Mouse (Mus musculus) intestine, embryonic 15.5 days (tissue): ENCODE measurements around the gene Slc35g3. TPM values are rescaled to one million over a fixed set of nuclear protein-coding genes. Genes with fewer than 3 reads are reported as not detected.
A peak's percentile ranks its signal among the peaks of the same experiment; 100 is the strongest.

Source experiments
- ATAC-seq: fragments of 200-750 bp; cut with Nextera tagmentation; 2 replicates; pipeline ENCODE4 v1.8.0; 2017; ENCODE audit warnings: moderate TSS enrichment, moderate library complexity
- H3K27ac ChIP-seq: fragments of 300-500 bp; sonication (generic); 2 replicates; pipeline ENCODE4 v1.5.1; 2015; ENCODE audit warnings: mild to moderate bottlenecking, inconsistent platforms
- H3K27me3 ChIP-seq: fragments of 300-500 bp; sonication (generic); replicated peaks from 2 replicates; pipeline ENCODE4 v1.6.1; 2015; ENCODE audit warnings: inconsistent platforms
- H3K36me3 ChIP-seq: fragments of 300-500 bp; sonication (generic); 2 replicates; pipeline ENCODE4 v1.6.1; 2015; ENCODE audit warnings: inconsistent platforms
- H3K4me1 ChIP-seq: fragments of 300-500 bp; sonication (generic); replicated peaks from 2 replicates; pipeline ENCODE4 v1.6.1; 2015; ENCODE audit warnings: inconsistent platforms
- H3K4me2 ChIP-seq: fragments of 300-500 bp; sonication (generic); replicated peaks from 2 replicates; pipeline ENCODE4 v1.6.1; 2015; ENCODE audit warnings: mild to moderate bottlenecking, inconsistent platforms
- H3K4me3 ChIP-seq: fragments of 300-500 bp; sonication (generic); replicated peaks from 2 replicates; pipeline ENCODE4 v1.5.1; 2015; ENCODE audit warnings: inconsistent platforms
- H3K9ac ChIP-seq: fragments of 300-500 bp; sonication (generic); 2 replicates; pipeline ENCODE4 v1.6.1; 2015; ENCODE audit warnings: inconsistent platforms
- H3K9me3 ChIP-seq: fragments of 300-500 bp; sonication (generic); 2 replicates; pipeline ENCODE4 v1.6.1; 2016; ENCODE audit warnings: inconsistent platforms
- WGBS: fragments of 180-500 bp; shearing (Covaris S2); methylation state at CpG from one replicate; pipeline ENCODE4 v1.1.7; 2015; 5-methylcytosine and 5-hydroxymethylcytosine counted together
- polyA plus RNA-seq: library from polyadenylated mRNA; unstranded; fragments of >200 nt; fragmentation: Nextera tagmentation; extraction: Ambion mirVana; gene quantifications from 2 replicates; pipeline ENCODE4 v1.2.1, GENCODE M21; 2015

Gene Slc35g3
- polyA plus RNA-seq, 1 experiment from 2014 or later: 0.15 TPM

DNA sequence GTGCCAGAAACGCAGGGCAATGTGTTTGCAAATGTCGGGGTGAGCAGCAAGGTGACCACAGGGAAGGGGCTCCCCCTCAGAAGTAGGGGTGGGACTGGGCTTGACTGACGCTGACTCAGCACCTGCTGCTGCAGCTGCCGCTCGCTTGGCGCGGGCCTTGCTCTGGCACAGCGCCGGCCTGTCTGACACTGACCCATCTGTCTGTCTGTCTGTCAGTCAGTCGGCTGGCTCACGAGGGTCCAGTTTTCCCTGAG lies 38.3 kb upstream of the Slc35g3 start:
- Histone ChIP-seq H3K27ac (peak overlapping the region; percentile 64; the same call in 1 of the 2 replicates), H3K36me3 (no peaks in the 10 kb centered on the region), H3K4me1 (peaks cover 57% of the 10 kb centered on the region), H3K27me3 (peaks cover 6% of the 10 kb centered on the region; the same call in 1 of the 2 replicates), H3K4me3 (peak overlapping the region; percentile 51), H3K9ac (peak overlapping the region; percentile 54), H3K9me3 (no peaks in the 10 kb centered on the region), H3K4me2 (peak overlapping the region; percentile 98)
- no peak for ATAC-seq
- 6% methylated on average over 11 of the region's 11 CpGs for WGBS

DNA sequence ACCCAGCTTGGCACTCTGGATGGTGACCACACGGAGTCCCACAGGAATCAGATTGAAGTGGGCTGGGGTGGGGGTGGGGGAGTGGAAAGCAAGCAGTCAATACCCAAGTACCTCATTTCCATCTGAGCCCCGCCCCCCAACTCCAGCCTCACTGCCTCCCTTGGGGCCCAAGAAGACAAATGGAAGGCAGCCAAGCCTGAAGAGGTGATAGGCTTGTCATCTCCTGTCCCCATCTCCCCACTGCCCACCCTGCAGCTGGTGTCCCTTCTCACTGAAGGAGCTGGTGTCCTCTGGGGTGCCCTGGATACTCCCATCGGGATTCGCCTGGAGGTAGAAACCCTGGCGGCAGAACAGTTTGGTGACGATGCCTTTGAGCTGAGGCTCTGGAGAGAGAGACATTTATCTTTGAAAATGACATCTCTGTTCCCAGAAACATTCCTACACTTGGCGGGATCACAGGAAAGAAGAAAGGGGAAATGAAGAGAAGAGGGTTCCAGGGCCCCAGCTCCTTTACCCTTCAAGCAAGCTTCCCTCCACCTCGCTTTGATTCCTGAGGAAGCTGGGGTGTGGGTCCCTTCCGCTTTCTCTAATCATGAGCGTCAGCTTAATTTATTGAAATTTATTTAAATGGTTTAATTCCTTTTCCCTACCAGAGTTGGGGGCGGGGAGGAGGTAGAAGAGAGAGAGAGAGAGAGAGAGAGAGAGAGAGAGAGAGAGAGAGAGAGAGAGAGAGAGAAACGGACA lies 37.8 kb upstream of the Slc35g3 start:
- Histone ChIP-seq H3K4me3 (peak overlapping the region; percentile 51; the same call in 1 of the 2 replicates), H3K27me3 (peaks cover 2% of the 10 kb centered on the region; the same call in 1 of the 2 replicates), H3K36me3 (no peaks in the 10 kb centered on the region), H3K27ac (no peak overlapping the region), H3K9me3 (no peaks in the 10 kb centered on the region), H3K4me2 (peak overlapping the region; percentile 98), H3K9ac (no peak overlapping the region), H3K4me1 (peaks cover 52% of the 10 kb centered on the region)
- WGBS: 33% methylated on average over 12 of the region's 12 CpGs
- ATAC-seq: no peak

DNA sequence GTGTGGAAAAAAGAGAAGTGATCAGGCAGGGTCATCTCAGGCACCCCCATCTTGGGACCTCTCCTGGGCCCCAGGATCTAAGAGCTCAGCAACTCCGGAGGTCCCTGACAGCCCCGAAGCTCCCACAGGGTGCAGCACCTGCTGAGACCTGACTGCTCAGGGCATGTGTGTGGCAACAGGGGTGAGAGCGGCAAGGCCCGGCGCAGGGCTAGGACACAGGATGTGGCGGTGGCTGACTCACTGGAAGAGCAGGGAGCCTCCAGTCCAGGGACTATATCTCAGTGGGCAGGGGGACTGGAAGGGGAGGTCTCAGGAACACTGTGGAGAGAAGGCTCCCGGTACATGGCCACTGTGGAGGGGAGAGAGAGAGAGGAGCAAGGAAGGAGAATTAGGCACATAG lies 36.2 kb upstream of the Slc35g3 start:
- no peak overlapping the region for H3K27ac ChIP-seq
- H3K36me3 ChIP-seq: no peaks in the 10 kb centered on the region
- H3K9me3 ChIP-seq: no peaks in the 10 kb centered on the region
- ATAC-seq: no peak
- H3K27me3 ChIP-seq: no peaks in the 10 kb centered on the region; the same call in 1 of the 2 replicates
- 80% methylated on average over 7 of the region's 7 CpGs for WGBS
- peaks cover 36% of the 10 kb centered on the region for H3K4me1 ChIP-seq
- no peak overlapping the region for H3K4me2 ChIP-seq
- no peak overlapping the region for H3K4me3 ChIP-seq
- no peak overlapping the region for H3K9ac ChIP-seq

DNA sequence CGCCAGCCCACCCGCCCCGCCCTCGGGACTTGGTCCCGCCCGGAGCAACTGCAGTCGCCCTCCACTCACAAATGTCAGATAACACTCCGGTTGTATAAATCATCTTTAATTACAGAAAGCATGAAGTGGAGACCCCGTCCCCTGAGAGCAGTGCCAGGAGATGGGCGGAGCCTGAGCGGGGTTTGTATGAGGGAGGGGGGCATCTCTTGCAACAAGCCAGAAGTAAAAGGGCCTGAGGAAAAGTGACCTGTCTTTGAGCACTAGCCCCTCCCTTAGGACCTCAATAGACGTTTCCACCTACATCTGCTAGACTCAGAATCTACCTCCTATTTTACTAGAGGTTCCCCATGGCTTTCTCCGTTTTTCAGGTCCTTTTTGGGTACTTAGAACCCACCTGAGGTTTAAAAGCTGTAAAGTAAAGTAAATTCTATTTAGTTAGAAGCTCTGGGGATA lies 34.2 kb upstream of the Slc35g3 start:
- Histone ChIP-seq H3K9me3 (no peaks in the 10 kb centered on the region), H3K4me3 (peak overlapping the region; percentile 44), H3K36me3 (no peaks in the 10 kb centered on the region), H3K4me1 (peaks cover 18% of the 10 kb centered on the region), H3K9ac (no peak overlapping the region; the same call in 1 of the 2 replicates), H3K27me3 (no peaks in the 10 kb centered on the region; the same call in 1 of the 2 replicates), H3K27ac (no peak overlapping the region), H3K4me2 (peak overlapping the region; percentile 92)
- no peak for ATAC-seq
- WGBS: 5% methylated on average over 13 of the region's 13 CpGs

DNA sequence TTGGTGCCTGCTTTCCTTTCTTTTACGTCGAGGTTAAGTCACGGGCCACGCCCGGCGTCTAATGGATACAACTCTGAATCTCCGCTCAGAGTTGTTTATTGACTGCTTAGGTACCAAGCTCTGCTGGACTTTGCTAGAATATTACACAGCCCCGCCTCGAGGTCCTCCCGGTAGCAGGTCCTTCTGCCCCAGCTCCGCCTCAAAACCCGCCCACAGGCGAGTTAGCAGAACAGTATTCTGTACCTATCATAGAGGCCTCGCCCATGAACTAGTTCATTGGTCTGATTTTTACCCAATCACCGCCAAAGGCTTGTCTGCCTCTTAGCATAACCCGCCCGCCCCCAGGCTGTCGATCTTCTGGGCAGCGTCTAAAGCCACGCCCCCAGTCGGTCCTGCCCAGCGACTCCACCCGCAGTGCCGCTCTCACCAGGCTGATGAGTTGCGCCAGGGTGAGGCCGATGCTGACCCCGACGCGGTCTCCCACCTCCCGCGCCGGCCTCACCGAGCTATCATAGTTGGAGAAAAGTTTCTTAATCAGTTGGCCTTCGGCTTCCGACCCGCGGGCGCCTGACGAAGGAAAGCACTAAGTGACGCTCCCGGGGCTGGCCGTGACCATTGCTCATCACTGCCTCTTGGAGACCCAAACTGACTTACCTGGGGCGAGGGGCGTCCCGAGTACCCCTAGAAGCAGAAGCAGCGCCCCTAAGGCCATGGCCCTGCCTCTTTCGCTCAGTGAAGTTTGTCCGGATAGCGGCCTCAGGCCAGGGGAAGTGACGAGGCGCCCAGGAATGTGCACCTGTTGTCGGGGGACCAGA lies 33.6 kb upstream of the Slc35g3 start, which contains the start of gene Chrnb1:
TSS of gene Chrnb1 (minus strand) at position 776 of the 815 bp plus-strand sequence.
- H3K9me3 ChIP-seq: no peaks in the 10 kb centered on the region
- no peak within 1 kb of the TSS for H3K27ac ChIP-seq
- 1% methylated on average over 52 of the region's 52 CpGs for WGBS
- H3K4me2 ChIP-seq: peak within 1 kb of the TSS; percentile 92
- no peaks in the 10 kb centered on the region for H3K27me3 ChIP-seq
- H3K4me3 ChIP-seq: peak within 1 kb of the TSS; percentile 44
- peaks cover 12% of the 10 kb centered on the region for H3K4me1 ChIP-seq
- H3K36me3 ChIP-seq: no peaks in the 10 kb centered on the region
- peak within 1 kb of the TSS; percentile 34 for H3K9ac ChIP-seq
- ATAC-seq: peak; percentile 99

DNA sequence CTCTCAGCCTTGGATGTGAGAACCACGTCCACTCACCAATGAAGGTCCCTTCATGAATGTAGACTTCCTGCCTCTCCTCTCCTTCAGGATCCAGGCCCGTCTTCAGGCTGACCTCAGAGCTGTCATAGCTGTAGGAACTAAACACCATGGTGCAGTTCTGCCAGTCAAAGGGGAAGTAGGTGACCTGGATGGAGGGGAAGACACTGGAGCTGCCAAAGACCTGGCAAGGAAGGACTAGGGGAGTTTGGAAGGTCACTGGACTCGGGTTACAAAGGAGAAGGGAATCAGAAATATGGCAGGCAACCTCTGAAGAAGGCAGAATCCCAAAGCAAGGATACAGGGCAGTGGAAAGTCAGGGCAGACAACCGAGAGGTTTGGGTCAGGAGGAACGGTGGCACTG lies 31.7 kb upstream of the Slc35g3 start:
- no peaks in the 10 kb centered on the region for H3K36me3 ChIP-seq
- 69% methylated on average over 5 of the region's 5 CpGs for WGBS

DNA sequence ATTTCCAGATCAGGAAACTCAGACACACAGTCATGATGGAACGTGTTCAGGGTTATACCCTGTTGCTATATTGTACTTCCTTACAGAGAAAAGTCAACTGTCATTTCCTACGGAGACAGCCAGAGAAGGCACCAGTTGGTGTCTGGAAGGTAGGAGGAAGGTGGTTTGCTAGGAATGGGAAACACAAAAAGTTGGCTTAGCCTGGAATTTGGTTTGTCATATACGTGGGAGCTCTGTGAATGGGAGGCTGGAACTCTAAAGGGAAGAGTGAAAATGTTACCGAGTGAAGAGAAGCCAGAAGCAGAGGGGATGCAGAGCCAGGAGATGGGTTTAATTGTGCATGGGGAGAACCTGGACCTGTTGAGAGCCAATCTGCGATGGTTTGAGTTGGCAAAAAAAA lies 29.7 kb upstream of the Slc35g3 start:
- H3K9me3 ChIP-seq: no peaks in the 10 kb centered on the region
- no peak overlapping the region for H3K9ac ChIP-seq
- no peaks in the 10 kb centered on the region for H3K27me3 ChIP-seq
- no peak overlapping the region for H3K4me3 ChIP-seq
- H3K4me1 ChIP-seq: no peaks in the 10 kb centered on the region; the same call in 1 of the 2 replicates
- H3K4me2 ChIP-seq: no peak overlapping the region
- H3K36me3 ChIP-seq: no peaks in the 10 kb centered on the region
- no peak overlapping the region for H3K27ac ChIP-seq
- WGBS: 73% methylated on average over 5 of the region's 5 CpGs
- no peak for ATAC-seq

More for the DNA sequence above, 31.7 kb upstream of the Slc35g3 start:
- Histone ChIP-seq H3K4me3 (no peak overlapping the region), H3K4me2 (no peak overlapping the region), H3K4me1 (no peaks in the 10 kb centered on the region; the same call in 1 of the 2 replicates), H3K9me3 (no peaks in the 10 kb centered on the region), H3K27me3 (no peaks in the 10 kb centered on the region), H3K9ac (no peak overlapping the region), H3K27ac (no peak overlapping the region)
- ATAC-seq: no peak

DNA sequence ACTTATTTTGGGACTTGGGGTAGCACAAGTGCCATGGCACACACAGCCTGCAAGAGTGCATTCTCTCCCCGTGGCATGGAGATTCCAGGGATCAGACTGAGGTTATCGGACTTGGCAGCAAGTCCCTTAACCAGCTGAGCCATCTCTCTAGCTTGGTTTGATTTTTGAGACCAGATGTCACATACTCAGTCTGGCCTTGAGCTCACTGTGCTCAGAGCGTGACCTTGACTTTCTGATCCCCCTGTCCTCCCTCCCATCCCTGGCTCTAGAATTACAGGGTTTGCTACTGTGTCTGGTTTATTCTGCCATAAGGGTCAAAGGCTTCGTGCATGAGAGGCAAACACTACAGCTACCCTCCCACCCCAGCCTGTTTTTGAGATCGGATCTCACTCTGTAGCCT lies 27.7 kb upstream of the Slc35g3 start:
- Histone ChIP-seq H3K9ac (no peak overlapping the region), H3K4me1 (no peaks in the 10 kb centered on the region; the same call in 1 of the 2 replicates), H3K27me3 (no peaks in the 10 kb centered on the region), H3K36me3 (no peaks in the 10 kb centered on the region), H3K27ac (no peak overlapping the region), H3K4me3 (no peak overlapping the region), H3K9me3 (no peaks in the 10 kb centered on the region), H3K4me2 (no peak overlapping the region)
- 55% methylated on average over 5 of the region's 5 CpGs for WGBS
- no peak for ATAC-seq

DNA sequence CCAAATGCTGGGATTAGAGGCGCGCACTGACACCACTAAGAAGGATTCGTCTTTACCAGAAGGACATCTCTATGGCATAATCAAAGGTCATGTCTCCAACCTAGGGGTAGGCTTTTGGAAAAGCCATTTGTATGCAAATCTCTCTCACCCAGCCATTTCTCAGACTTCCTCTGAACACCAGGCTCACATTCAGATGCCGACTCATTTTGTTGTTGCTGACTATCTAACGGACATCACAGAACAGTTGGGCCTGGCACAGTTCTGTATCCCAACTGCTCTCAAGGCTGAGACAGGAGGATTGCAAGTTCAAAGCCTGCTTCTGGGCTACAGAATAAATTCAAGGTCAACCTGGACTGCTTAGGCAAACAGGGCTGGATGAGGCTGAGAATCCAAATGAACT lies 25.5 kb upstream of the Slc35g3 start:
- Histone ChIP-seq H3K4me1 (no peaks in the 10 kb centered on the region; the same call in 1 of the 2 replicates), H3K4me2 (no peak overlapping the region), H3K9ac (no peak overlapping the region), H3K4me3 (no peak overlapping the region), H3K36me3 (no peaks in the 10 kb centered on the region), H3K27ac (no peak overlapping the region), H3K9me3 (no peaks in the 10 kb centered on the region), H3K27me3 (no peaks in the 10 kb centered on the region)
- WGBS: 88% methylated on average over 5 of the region's 5 CpGs
- ATAC-seq: no peak

DNA sequence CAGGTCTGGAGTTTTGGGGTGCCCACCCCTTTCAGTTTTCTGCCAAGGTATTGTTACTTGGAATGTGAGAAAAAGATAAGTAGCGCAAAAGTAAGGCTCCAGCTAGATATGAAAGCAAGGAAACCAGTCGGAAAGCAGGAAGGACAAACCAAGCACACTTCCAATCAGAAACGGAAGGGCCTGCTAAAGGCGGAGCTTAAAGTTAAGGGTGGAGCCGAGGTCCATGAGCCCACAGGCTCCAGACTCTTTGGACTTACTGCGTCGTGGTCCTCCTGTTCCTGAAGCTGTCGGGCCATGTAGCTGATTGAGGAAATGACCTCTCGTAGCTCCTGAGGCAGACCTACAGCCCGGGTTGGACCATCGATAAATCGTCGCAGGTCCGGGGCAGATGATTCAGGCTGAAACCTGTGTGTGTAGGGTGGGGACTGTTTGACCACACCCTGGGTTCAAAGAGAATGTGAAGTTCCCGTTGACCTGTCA lies 23.1 kb upstream of the Slc35g3 start:
- H3K4me3 ChIP-seq: peak overlapping the region; percentile 11; the same call in 1 of the 2 replicates
- H3K27ac ChIP-seq: no peak overlapping the region; the same call in 1 of the 2 replicates
- peak overlapping the region; percentile 52 for H3K4me2 ChIP-seq
- peak; percentile 89 for ATAC-seq
- no peaks in the 10 kb centered on the region for H3K27me3 ChIP-seq
- H3K4me1 ChIP-seq: no peaks in the 10 kb centered on the region; the same call in 1 of the 2 replicates
- 31% methylated on average over 15 of the region's 15 CpGs for WGBS
- no peaks in the 10 kb centered on the region for H3K36me3 ChIP-seq
- no peak overlapping the region for H3K9ac ChIP-seq
- no peaks in the 10 kb centered on the region for H3K9me3 ChIP-seq

DNA sequence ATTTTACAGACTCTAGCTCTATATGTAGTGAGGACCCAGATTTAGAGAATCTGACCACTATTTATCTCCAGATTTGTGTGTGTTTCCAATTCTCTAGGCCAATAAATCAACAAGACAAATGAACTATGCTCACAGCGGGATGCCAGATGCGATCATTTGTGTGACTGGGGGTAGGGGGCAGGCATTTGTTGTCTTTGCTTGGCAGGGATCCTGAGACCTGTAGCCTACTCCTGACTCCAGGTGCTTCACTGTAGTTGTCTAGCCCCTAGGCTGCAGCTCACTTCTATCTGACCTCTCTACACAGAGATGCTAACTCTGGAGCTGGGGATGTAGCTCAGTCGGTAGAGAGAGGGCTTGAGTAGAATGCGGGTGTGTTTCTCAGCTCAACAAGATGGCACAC lies 20.1 kb upstream of the Slc35g3 start:
- Histone ChIP-seq H3K9me3 (no peaks in the 10 kb centered on the region), H3K27ac (no peak overlapping the region), H3K27me3 (no peaks in the 10 kb centered on the region), H3K4me2 (no peak overlapping the region), H3K9ac (no peak overlapping the region), H3K4me3 (no peak overlapping the region), H3K4me1 (no peaks in the 10 kb centered on the region; the same call in 1 of the 2 replicates), H3K36me3 (no peaks in the 10 kb centered on the region)
- 32% methylated on average over 4 of the region's 4 CpGs for WGBS
- ATAC-seq: no peak

DNA sequence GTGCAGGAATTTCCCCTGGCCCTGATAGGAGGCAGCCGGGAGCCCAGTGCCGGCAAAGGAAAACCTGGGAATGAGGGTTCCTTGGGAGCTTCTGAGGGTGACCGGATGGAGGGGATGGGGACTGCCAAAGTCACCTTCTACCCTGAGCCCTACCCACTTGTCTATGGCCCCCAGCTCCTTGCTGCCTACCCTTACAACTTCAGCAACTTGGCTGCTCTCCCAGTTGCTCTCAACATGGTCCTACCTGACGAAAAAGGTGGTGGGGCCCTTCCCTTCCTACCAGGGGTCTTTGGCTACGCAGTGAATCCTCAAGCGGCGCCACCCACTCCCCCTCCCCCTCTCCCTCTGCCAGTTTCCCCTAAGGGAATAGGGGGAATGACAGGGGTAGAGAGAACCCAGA lies 17.2 kb upstream of the Slc35g3 start:
- Histone ChIP-seq H3K4me1 (no peaks in the 10 kb centered on the region), H3K4me2 (no peak overlapping the region), H3K36me3 (no peaks in the 10 kb centered on the region), H3K27me3 (no peaks in the 10 kb centered on the region), H3K9me3 (no peaks in the 10 kb centered on the region), H3K4me3 (no peak overlapping the region), H3K9ac (no peak overlapping the region), H3K27ac (no peak overlapping the region)
- ATAC-seq: no peak
- WGBS: 50% methylated on average over 7 of the region's 7 CpGs
